In the genomic region with DNA sequence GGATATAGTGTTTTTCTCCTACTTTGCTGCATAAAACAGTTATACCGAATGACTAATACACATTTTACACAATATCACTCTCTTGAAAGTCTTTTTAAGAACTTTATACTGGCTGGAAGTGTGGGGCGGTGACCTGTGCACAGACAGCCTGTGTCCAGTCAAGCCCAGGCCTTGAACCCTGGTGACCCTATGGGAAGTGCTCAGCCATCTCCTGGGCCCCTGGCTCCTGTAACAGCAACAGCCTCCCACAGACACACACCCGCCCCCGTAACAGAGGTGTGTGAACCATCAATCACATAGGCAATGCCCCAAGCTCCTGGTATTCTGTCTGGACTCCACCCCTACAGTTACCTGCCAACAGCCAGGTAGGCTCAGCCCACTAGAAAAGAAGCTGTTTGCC, we compare ENCODE assay signal across 33 mouse cellular contexts.
"Had no signal": no experiment of that assay in that cellular context is flagged by ENCODE, and none has a peak within 500 bp of the region (broad histone marks: within the 10 kb centered on the region; RNA-seq: fewer than 3 reads in every experiment).

No protein-coding gene starts in this region.

- H3K9ac ChIP-seq: limb, embryonic 12.5 days; limb, embryonic 13.5 days; limb, embryonic 15.5 days; liver, embryonic 12.5 days; liver, embryonic 13.5 days; liver, embryonic 14.5 days; liver, embryonic 15.5 days; liver, postnatal 0 days; lung, embryonic 14.5 days; lung, embryonic 15.5 days; midbrain, embryonic 12.5 days; midbrain, embryonic 13.5 days; midbrain, embryonic 15.5 days; neural tube, embryonic 12.5 days; neural tube, embryonic 13.5 days had no signal

- H3K27me3 ChIP-seq: limb, embryonic 12.5 days; limb, embryonic 13.5 days; limb, embryonic 15.5 days; liver, embryonic 12.5 days; liver, embryonic 13.5 days; liver, embryonic 15.5 days; lung, embryonic 15.5 days; megakaryocyte, embryonic 14.5 days; midbrain, embryonic 12.5 days; midbrain, embryonic 13.5 days; midbrain, embryonic 15.5 days; neural tube, embryonic 12.5 days; neural tube, embryonic 13.5 days had no signal

- H3K36me3 ChIP-seq: limb, embryonic 10.5 days; limb, embryonic 12.5 days; limb, embryonic 13.5 days; limb, embryonic 15.5 days; liver, embryonic 12.5 days; liver, embryonic 13.5 days; liver, embryonic 15.5 days; lung, embryonic 15.5 days; midbrain, embryonic 10.5 days; midbrain, embryonic 12.5 days; midbrain, embryonic 13.5 days; midbrain, embryonic 15.5 days; neural tube, embryonic 12.5 days; neural tube, embryonic 13.5 days had no signal

- H3K4me1 ChIP-seq: limb, embryonic 10.5 days; limb, embryonic 12.5 days; limb, embryonic 13.5 days; limb, embryonic 15.5 days; liver, embryonic 12.5 days; liver, embryonic 13.5 days; liver, embryonic 15.5 days; lung, embryonic 15.5 days; megakaryocyte, embryonic 14.5 days; midbrain, embryonic 10.5 days; midbrain, embryonic 12.5 days; midbrain, embryonic 13.5 days; midbrain, embryonic 15.5 days; neural tube, embryonic 12.5 days; neural tube, embryonic 13.5 days had no signal

- H3K9me3 ChIP-seq: limb, embryonic 10.5 days; limb, embryonic 12.5 days; limb, embryonic 13.5 days; limb, embryonic 15.5 days; liver, embryonic 12.5 days; liver, embryonic 13.5 days; liver, embryonic 15.5 days; lung, embryonic 15.5 days; midbrain, embryonic 10.5 days; midbrain, embryonic 12.5 days; midbrain, embryonic 13.5 days; midbrain, embryonic 15.5 days; neural tube, embryonic 12.5 days; neural tube, embryonic 13.5 days had no signal

- DNase-seq: left cerebral cortex, postnatal 4 days; liver; liver, embryonic 13.5 days; liver, postnatal 0 days; lung, adult 18-20 months; lung, adult 2 months; lung, embryonic 14.5 days; lung, postnatal 10 days; lung, postnatal 14 days; lung, postnatal 36 days; lung, postnatal 4 days; midbrain, embryonic 14.5 days had no signal

- ATAC-seq: liver, embryonic 12.5 days; liver, postnatal 0 days; lung, postnatal 0 days; midbrain, embryonic 13.5 days; midbrain, embryonic 15.5 days; midbrain, embryonic 16.5 days had no signal

- H3K4me3 ChIP-seq: limb, embryonic 10.5 days; limb, embryonic 12.5 days; limb, embryonic 13.5 days; limb, embryonic 15.5 days; liver, embryonic 12.5 days; liver, embryonic 13.5 days; liver, embryonic 15.5 days; lung, embryonic 15.5 days; megakaryocyte, embryonic 14.5 days; midbrain, embryonic 10.5 days; midbrain, embryonic 12.5 days; midbrain, embryonic 13.5 days; midbrain, embryonic 15.5 days; myocyte; neural tube, embryonic 12.5 days; neural tube, embryonic 13.5 days had no signal

- H3K4me2 ChIP-seq: limb, embryonic 12.5 days; limb, embryonic 13.5 days; limb, embryonic 15.5 days; liver, embryonic 11.5 days; liver, embryonic 12.5 days; liver, embryonic 13.5 days; liver, embryonic 15.5 days; lung, embryonic 14.5 days; lung, embryonic 15.5 days; midbrain, embryonic 11.5 days; midbrain, embryonic 12.5 days; midbrain, embryonic 13.5 days; midbrain, embryonic 15.5 days; neural tube, embryonic 12.5 days; neural tube, embryonic 13.5 days had no signal

- H3K27ac ChIP-seq: limb, embryonic 10.5 days; limb, embryonic 12.5 days; limb, embryonic 13.5 days; limb, embryonic 15.5 days; liver, embryonic 12.5 days; liver, embryonic 13.5 days; liver, embryonic 14.5 days; liver, embryonic 15.5 days; lung, embryonic 15.5 days; macrophage; midbrain, embryonic 10.5 days; midbrain, embryonic 12.5 days; midbrain, embryonic 13.5 days; midbrain, embryonic 15.5 days; neural tube, embryonic 12.5 days; neural tube, embryonic 13.5 days had no signal
